Mouse (Mus musculus) liver, adult 2 months (tissue): Measurements from ENCODE around the gene Chn2.

Experiments used
- CTCF ChIP-seq: fragments of 200-500 bp; IDR thresholded peaks from 2 replicates; pipeline ENCODE4 v1.5.1; 2011; ENCODE audit warnings: low read depth, low read length, control low read depth
- POLR2A ChIP-seq: fragments of 200-500 bp; IDR thresholded peaks from 2 replicates; pipeline ENCODE4 v1.6.1; 2011; ENCODE audit warnings: low read length, control low read depth; ENCODE audit not compliant: insufficient read depth; ENCODE audit errors: extremely low read depth

DNA sequence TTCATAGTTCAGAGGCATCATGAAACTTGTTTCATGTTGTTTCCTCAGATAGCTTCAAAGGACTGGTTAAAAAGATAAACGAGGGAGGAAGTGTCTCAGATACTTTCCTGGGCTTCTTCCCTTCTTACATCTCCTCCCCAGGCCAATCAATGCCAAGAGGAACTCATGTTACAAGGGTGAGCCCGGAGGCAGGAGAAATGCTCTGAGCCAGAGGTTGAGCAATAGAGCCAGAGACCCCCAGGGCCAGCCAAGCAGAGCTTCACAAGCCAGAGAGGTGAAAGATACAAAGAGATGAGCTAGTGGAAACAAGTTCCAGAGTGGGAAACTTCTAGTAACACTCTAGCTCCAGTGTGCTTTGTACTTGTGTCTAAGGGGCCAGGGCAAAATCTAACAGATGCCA lies 38.9 kb downstream of the Chn2 start:
- TF ChIP-seq CTCF: no peak
- TF ChIP-seq POLR2A: no peak
